Mouse (Mus musculus): ENCODE measurements around the gene Med12l. TPM values are rescaled to one million over a fixed set of nuclear protein-coding genes. Genes with fewer than 3 reads are reported as not detected.

The Med12l gene
- polyA plus RNA-seq, 1 experiment from 2014 or later = 1.9 TPM

DNA sequence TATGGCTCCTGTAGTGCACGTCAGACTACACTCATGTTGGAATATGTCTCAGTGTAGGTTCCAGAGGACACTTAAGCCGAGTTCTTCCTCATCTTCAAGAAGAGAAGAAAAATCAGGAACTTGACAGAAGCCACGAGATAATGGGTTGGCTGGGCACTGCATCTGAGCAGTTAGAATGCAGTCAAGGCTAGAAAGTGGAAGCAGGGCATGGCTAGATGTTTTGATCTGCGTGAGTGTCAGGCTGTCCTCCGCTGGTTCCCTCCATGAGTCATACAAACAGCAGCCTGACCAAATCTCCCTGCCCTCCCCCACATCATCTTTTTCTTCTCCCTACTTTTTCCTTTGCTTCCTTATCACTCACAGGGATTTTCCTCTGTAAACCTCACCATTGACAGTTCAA is 147.8 kb downstream of the Med12l start, which contains the start of gene P2ry14:
TSS of gene P2ry14 (minus strand) at position 195 of the 400 bp plus-strand sequence.
- no peaks in the 10 kb centered on the region for H3K36me3 ChIP-seq
- no peak within 1 kb of the TSS for H3K9ac ChIP-seq
- no peaks in the 10 kb centered on the region for H3K9me3 ChIP-seq
- H3K4me2 ChIP-seq = no peak within 1 kb of the TSS
- no peaks in the 10 kb centered on the region for H3K4me1 ChIP-seq
- no peak within 1 kb of the TSS for H3K27ac ChIP-seq
- 53% methylated on average over 5 of the region's 5 CpGs for WGBS
- ATAC-seq (ENCODE audit: borderline replicate concordance, extremely low read depth, low FRiP score, low TSS enrichment) = no peak
- H3K4me3 ChIP-seq = no peak within 1 kb of the TSS
- H3K27me3 ChIP-seq = no peaks in the 10 kb centered on the region

DNA sequence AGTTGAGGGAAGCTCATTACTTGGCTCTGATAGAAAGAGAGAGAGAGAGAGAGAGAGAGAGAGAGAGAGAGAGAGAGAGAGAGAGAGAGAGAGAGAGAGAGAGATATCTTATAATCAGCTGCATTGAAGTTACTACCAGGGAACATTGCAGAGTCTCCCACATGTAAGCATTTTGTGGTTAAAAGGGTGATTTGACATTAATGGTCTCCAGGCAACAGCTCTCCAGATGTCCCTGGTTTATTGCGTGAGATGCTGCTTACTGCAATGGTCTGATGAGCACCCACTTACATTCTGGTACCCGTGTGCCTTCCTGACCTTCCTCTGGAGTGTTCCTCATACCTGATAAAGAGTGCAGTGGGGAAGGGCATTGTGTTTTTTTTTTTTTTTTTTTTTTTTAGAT is 149.3 kb downstream of the Med12l start:
- Histone ChIP-seq H3K4me2 (no peak overlapping the region), H3K9ac (no peak overlapping the region), H3K4me1 (no peaks in the 10 kb centered on the region), H3K9me3 (no peaks in the 10 kb centered on the region), H3K36me3 (no peaks in the 10 kb centered on the region), H3K27ac (no peak overlapping the region), H3K4me3 (no peak overlapping the region), H3K27me3 (no peaks in the 10 kb centered on the region)
- no peak for ATAC-seq (ENCODE audit: borderline replicate concordance, extremely low read depth, low FRiP score, low TSS enrichment)
- WGBS = 68% methylated on average over 2 of the region's 2 CpGs

DNA sequence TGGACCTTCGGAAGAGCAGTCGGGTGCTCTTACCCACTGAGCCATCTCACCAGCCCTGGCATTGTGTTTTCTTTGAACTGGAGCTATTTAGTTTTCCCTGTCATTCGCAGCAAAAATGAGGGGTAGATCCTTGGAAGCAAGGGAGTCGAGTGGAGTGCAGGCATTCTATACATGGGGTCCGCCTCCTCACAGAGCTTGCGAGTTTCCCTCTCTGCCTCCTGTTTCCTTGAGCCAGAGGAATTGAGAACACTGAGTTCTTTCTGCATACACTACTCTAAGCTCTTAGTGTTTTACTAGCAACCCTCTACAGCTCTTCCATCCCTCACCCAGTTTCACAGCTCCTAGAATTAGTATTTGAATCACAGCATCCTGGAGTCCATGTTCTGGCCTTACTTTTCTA is 149.8 kb downstream of the Med12l start:
- no peak overlapping the region for H3K9ac ChIP-seq
- H3K27me3 ChIP-seq = no peaks in the 10 kb centered on the region
- ATAC-seq (ENCODE audit: borderline replicate concordance, extremely low read depth, low FRiP score, low TSS enrichment) = no peak
- H3K4me1 ChIP-seq = no peaks in the 10 kb centered on the region
- WGBS = 93% methylated on average over 6 of the region's 6 CpGs
- no peak overlapping the region for H3K27ac ChIP-seq
- H3K9me3 ChIP-seq = no peaks in the 10 kb centered on the region
- no peak overlapping the region for H3K4me3 ChIP-seq
- H3K4me2 ChIP-seq = no peak overlapping the region
- H3K36me3 ChIP-seq = no peaks in the 10 kb centered on the region

DNA sequence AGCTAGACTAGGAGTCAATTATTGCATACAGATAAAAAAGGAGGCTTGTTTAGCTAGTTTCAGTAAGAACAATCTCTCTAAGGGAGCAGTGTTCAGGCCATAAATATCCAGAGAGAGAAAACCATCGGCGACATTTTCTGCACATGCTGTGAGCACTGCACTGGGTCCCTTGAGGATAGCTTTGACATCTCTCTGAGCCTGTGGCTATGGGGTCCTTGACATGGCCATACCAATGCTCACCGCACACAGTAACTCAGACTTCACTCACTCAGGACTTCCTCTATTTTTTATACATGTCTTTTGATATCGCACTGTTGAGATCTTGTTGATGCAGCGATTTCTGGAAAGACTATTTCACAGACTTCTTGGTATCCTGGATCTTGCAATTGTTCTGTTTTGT is 151.4 kb downstream of the Med12l start:
- Histone ChIP-seq H3K4me1 (no peaks in the 10 kb centered on the region), H3K9ac (no peak overlapping the region), H3K27ac (no peak overlapping the region), H3K36me3 (no peaks in the 10 kb centered on the region), H3K27me3 (no peaks in the 10 kb centered on the region), H3K9me3 (no peaks in the 10 kb centered on the region), H3K4me2 (no peak overlapping the region), H3K4me3 (no peak overlapping the region)
- ATAC-seq (ENCODE audit: borderline replicate concordance, extremely low read depth, low FRiP score, low TSS enrichment) = no peak
- WGBS = 88% methylated on average over 5 of the region's 5 CpGs

DNA sequence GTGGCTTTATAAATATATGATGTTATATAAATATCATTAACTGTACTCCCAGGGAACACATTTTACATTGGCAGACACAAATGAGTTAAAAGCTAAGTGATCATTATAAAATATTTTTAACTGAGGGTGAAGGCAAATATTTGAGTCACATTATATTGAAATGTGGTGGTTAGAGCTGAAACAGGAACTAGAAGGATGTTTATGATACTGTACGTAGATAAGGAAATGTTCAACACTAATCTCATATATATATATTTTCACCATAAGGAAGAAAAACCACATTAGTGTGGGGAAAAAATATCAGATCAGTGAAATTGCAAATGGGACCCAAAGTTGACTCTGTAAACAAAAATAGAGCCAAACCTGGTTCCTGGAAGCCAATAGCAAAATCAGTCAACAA is 154.8 kb downstream of the Med12l start:
- Histone ChIP-seq H3K4me2 (no peak overlapping the region), H3K36me3 (no peaks in the 10 kb centered on the region), H3K4me1 (no peaks in the 10 kb centered on the region), H3K9ac (no peak overlapping the region), H3K9me3 (no peaks in the 10 kb centered on the region), H3K27ac (peak overlapping the region; percentile 13; the same call in 1 of the 2 replicates), H3K4me3 (no peak overlapping the region), H3K27me3 (no peaks in the 10 kb centered on the region)
- ATAC-seq (ENCODE audit: borderline replicate concordance, extremely low read depth, low FRiP score, low TSS enrichment) = no peak
- WGBS = 59% methylated on average over 1 of the region's 1 CpGs

DNA sequence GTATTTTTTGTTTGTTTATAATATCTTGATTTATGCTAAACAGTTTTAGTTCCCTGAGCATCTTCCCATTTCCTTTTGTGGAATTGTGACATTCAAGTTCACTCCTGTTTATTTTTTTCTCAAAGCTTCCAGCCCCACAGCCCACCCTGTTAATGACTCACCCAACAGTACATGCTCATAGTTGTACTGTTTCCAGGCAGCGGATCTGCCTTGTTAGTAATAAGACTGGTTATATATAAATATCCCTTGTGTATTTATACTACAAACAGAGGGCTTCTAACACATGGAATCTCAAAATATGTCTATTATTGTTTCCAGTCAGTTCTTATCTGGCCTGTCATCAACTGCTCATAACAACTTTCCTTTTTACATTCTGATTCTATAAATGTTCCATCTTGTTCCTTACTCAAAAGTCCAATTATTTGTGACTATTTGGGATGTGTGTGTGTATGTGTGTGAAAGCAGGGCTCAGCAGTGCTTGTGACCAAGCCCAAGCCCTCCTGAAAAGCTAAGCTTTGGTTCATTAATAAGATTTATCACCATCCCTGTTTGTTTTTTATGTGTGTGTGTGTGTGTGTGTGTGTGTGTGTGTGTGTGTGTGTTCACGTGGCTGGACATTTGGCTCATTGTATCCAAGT is 161.9 kb downstream of the Med12l start:
- no peaks in the 10 kb centered on the region for H3K27me3 ChIP-seq
- peak overlapping the region; percentile 85 for H3K27ac ChIP-seq
- 34% methylated on average over 2 of the region's 2 CpGs for WGBS
- ATAC-seq (ENCODE audit: borderline replicate concordance, extremely low read depth, low FRiP score, low TSS enrichment) = peak; percentile 92
- H3K9me3 ChIP-seq = no peaks in the 10 kb centered on the region
- no peak overlapping the region for H3K4me3 ChIP-seq
- H3K4me1 ChIP-seq = peaks cover 11% of the 10 kb centered on the region
- no peak overlapping the region for H3K9ac ChIP-seq
- no peaks in the 10 kb centered on the region for H3K36me3 ChIP-seq
- H3K4me2 ChIP-seq = no peak overlapping the region

DNA sequence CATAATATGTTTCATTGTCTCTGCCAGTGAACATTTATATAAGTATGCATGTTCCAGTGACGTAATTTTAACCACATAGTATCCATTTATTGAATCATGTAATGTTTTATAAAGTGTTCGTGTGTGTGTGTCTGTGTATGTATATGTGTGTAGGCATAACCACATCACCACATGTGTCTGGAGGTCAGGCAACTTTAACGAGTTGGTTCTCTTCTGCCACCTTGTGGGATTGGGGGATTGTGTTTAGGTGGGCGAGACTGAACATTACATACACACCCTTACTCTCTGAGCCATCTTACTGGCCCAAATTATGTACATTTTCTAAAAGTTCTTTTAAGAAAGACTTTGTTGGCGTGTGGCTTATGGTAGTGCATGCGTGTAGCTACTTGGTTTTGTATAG is 162.9 kb downstream of the Med12l start:
- H3K4me2 ChIP-seq = no peak overlapping the region
- peaks cover 11% of the 10 kb centered on the region for H3K4me1 ChIP-seq
- no peaks in the 10 kb centered on the region for H3K27me3 ChIP-seq
- H3K4me3 ChIP-seq = no peak overlapping the region
- WGBS = 86% methylated on average over 6 of the region's 6 CpGs
- H3K9ac ChIP-seq = no peak overlapping the region
- H3K36me3 ChIP-seq = no peaks in the 10 kb centered on the region
- peak overlapping the region; percentile 85; the same call in 1 of the 2 replicates for H3K27ac ChIP-seq
- no peaks in the 10 kb centered on the region for H3K9me3 ChIP-seq
- ATAC-seq (ENCODE audit: borderline replicate concordance, extremely low read depth, low FRiP score, low TSS enrichment) = no peak

DNA sequence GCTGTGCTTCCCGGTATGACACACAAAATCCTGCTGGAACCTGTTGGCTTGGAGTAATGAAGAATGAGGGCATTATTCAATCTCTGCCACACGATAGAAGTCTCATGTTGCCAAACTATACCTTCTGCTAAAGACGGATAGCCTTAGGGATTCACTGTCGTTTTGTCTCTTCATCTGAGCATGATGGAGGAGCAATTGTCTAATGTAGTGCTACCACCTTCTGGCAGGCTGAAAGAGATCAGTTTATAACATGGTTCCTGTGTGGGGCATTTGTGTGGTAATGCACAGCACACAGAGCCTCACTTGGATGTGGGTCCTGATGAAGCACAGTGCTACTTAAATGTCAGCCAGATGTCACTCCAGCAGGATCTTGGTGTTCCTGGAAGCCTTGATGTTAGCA is 163.6 kb downstream of the Med12l start:
- no peak overlapping the region for H3K4me3 ChIP-seq
- H3K9ac ChIP-seq = no peak overlapping the region
- H3K27me3 ChIP-seq = no peaks in the 10 kb centered on the region
- no peak overlapping the region for H3K27ac ChIP-seq
- H3K4me2 ChIP-seq = no peak overlapping the region
- H3K9me3 ChIP-seq = no peaks in the 10 kb centered on the region
- H3K36me3 ChIP-seq = no peaks in the 10 kb centered on the region
- WGBS = 67% methylated on average over 4 of the region's 4 CpGs
- H3K4me1 ChIP-seq = peaks cover 11% of the 10 kb centered on the region
- no peak for ATAC-seq (ENCODE audit: borderline replicate concordance, extremely low read depth, low FRiP score, low TSS enrichment)

DNA sequence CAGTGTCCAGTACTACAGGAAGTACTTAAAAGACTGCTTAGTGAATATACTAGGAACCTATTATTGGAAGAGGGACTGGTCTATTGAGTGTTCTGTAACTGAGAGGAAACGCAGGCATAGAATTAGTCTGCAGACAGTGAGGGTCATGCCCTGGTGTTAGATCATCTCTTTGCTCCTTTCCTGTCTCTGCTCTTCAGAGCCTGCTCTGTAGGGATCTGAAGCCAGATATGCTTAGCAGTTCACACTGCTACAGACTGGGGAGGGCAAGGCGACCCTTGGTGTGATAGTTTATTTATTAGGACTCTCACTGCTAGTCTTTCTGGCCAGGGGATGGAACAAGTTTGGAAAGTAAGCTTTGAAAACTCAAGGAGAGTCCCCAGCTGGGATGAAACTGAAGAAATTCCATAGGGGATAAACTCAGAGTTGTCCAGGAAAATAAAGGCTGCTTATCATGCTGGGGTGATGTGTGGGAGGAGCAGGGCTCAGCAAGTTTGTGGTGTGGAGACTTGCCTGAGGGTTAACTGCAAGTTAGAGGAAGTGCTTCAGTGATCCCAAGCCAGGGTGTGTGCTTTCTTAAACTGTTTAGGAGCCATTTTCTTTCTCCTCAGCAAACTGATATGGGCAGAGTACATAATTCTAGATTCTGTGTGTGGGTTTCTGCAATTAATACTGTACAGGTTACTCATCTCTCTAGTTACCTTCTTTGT is 164.4 kb downstream of the Med12l start:
- Histone ChIP-seq H3K4me3 (no peak overlapping the region), H3K27ac (peak overlapping the region; percentile 71), H3K36me3 (no peaks in the 10 kb centered on the region), H3K9ac (no peak overlapping the region), H3K4me1 (peaks cover 15% of the 10 kb centered on the region), H3K27me3 (no peaks in the 10 kb centered on the region), H3K9me3 (no peaks in the 10 kb centered on the region), H3K4me2 (no peak overlapping the region)
- 28% methylated on average over 2 of the region's 2 CpGs for WGBS
- no peak for ATAC-seq (ENCODE audit: borderline replicate concordance, extremely low read depth, low FRiP score, low TSS enrichment)

DNA sequence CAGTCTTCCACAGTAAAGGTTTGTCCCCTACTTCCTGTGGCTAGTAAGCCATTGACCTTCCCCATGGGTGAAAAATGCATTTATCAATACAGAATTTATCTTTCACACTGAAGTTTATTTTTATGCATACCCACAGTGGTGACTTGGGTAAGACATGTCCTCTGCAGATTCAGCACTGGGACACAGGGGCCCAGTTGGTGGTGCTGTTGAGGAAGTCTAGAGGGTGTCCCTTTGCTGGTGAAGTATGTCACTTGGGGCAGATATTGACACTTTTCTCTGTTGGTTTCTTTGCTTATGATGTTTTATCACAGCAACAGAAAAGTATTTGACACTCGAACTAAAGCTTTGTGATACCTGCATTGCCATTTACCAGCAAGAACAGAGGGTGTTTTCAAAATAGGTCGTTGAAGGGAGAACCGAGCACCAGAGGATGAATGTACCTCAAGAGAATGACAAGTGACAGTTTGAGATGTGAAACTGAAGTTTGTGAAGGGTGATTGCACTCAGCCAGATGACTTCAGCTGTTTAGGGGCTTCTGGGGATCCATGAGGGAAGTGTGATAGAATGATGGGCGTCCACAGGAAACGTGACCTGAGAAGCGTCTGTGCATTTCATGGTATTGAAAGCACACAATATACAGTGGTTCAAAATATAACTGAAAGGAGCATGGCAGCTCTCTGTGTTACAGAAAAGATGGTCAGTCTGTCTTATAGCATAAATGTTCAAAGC is 169.0 kb downstream of the Med12l start:
- Histone ChIP-seq H3K4me1 (peaks cover 5% of the 10 kb centered on the region; the same call in 1 of the 2 replicates), H3K9me3 (no peaks in the 10 kb centered on the region), H3K27ac (no peak overlapping the region), H3K36me3 (no peaks in the 10 kb centered on the region), H3K4me2 (no peak overlapping the region), H3K9ac (no peak overlapping the region), H3K4me3 (no peak overlapping the region), H3K27me3 (no peaks in the 10 kb centered on the region)
- no peak for ATAC-seq (ENCODE audit: borderline replicate concordance, extremely low read depth, low FRiP score, low TSS enrichment)
- WGBS = 53% methylated on average over 6 of the region's 6 CpGs

DNA sequence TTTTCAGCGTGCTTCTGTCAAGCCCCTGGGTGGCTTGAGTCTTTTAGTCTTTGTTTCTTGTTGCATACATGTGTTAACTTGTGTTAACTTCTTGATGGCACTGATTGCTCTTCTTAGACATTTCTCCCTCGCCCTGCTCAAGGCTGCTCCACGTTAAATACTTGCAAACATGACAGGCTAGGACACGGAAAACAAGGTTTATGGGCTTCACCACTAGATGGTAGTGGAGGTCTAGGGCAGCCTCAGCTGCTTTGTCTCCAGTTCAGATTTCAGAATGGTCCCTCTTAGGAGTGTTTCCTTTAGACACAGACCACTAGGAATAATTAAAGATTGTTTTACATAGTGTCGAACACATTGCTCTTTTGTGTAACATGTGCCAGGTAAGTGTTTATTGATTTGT is 169.6 kb downstream of the Med12l start:
- Histone ChIP-seq H3K4me3 (no peak overlapping the region), H3K9me3 (no peaks in the 10 kb centered on the region), H3K36me3 (no peaks in the 10 kb centered on the region), H3K9ac (no peak overlapping the region), H3K27ac (no peak overlapping the region), H3K27me3 (no peaks in the 10 kb centered on the region), H3K4me2 (no peak overlapping the region), H3K4me1 (peaks cover 5% of the 10 kb centered on the region; the same call in 1 of the 2 replicates)
- WGBS = 14% methylated on average over 5 of the region's 5 CpGs
- ATAC-seq (ENCODE audit: borderline replicate concordance, extremely low read depth, low FRiP score, low TSS enrichment) = peak; percentile 74; the same call in 1 of the 2 replicates

DNA sequence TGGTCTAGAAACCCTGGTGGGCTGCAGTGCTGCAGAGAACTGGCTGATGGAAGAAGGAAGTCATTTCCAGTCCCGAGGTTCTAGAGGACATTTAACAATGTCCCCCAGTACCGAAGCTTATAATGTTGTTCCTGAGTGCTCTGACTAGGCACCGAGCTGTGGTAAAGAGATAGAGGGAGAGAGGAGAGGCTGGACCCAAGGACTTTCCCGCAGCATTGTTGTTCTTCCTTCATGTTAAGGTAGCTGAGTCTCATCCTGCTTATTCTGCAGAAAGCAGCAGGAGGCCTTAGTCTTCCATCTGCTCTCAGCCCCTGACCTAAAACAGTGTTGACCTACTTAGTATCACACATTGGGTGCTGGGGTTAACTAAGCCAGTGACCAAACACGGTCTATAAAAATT is 171.2 kb downstream of the Med12l start:
- no peak for ATAC-seq (ENCODE audit: borderline replicate concordance, extremely low read depth, low FRiP score, low TSS enrichment)
- 60% methylated on average over 5 of the region's 5 CpGs for WGBS
- H3K36me3 ChIP-seq = no peaks in the 10 kb centered on the region
- H3K9ac ChIP-seq = no peak overlapping the region
- H3K4me1 ChIP-seq = peaks cover 5% of the 10 kb centered on the region; the same call in 1 of the 2 replicates
- no peak overlapping the region for H3K4me3 ChIP-seq
- no peak overlapping the region for H3K4me2 ChIP-seq
- no peaks in the 10 kb centered on the region for H3K27me3 ChIP-seq
- no peaks in the 10 kb centered on the region for H3K9me3 ChIP-seq
- H3K27ac ChIP-seq = no peak overlapping the region

Measured in lung, embryonic 15.5 days (tissue).